Mouse (Mus musculus) mouse trophoblast stem cell (cell line): ENCODE data around the gene Ubxn7.
"Not testable (repeated sequence)": the region's sequence is repeated elsewhere in the genome, so short reads cannot be mapped to it uniquely, and the experiment has no call there.

ENCODE experiments used
- in situ Hi-C, 2 experiments: fragments of 300-500 bp; cut with MseI, MboI; formaldehyde crosslinking; loops; 2 replicates in 1 of 2; 3 replicates in 1 of 2; pipeline ENCODE4 v1.15.1; 2025

Gene Ubxn7

DNA sequence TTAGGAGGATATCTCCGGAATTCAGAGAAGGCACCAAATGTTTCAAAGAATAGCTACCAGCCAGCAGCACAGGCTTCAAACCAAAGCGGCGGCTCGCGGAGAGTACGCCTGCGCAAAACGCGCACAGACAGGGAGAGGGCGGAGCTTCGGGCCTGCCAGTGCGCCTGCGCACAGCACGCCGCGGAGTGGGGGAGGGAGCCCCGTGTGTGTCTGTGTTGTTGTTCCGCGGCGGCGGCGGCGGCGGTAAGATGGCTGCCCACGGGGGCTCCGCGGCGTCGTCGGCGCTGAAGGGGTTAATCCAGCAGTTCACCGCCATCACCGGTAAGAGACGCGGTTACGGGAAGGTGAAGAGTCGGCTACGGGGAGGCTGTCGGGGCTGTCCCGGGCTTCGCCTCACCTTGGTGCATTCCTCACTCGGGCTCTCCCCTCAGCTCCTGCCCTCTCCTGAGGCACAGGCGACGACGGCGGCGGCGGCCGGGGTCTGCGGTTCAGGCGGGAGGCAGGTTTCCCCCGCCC is at the start of gene Ubxn7:
Ubxn7 (plus strand) TSS at position 218 of the 516 bp plus-strand sequence.
- in situ Hi-C loops, result no loop called here

DNA sequence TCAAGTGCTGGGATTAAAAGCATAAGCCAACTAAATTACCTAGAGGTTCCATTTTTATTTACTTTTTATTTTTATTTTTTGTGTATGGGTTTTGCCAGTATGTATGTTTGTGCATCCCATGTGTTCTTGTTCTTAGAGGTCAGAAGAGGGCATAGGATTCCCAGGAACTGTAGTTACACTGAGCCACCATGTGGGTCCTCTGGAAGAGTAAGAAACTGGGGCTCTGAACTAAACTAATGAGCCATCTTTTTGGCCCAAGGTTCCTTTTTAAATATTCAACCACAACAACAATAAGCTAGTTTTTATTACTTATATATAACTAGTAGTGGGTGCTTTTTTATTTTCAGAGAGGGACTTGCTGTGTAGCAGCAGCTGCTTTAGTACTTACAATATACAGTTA is 49.4 kb upstream of the Ubxn7 start:
- in situ Hi-C loops, result no loop called here

- in situ Hi-C loops, result no loop called here
Measured at GRCm38 (mm10) chr16:32291821-32292220, 40.2 kb upstream of the Ubxn7 start.

GRCm38 (mm10) chr16:32299617-32300016 is 32.4 kb upstream of the Ubxn7 start:
- in situ Hi-C loops, result not testable (repeated sequence)

DNA sequence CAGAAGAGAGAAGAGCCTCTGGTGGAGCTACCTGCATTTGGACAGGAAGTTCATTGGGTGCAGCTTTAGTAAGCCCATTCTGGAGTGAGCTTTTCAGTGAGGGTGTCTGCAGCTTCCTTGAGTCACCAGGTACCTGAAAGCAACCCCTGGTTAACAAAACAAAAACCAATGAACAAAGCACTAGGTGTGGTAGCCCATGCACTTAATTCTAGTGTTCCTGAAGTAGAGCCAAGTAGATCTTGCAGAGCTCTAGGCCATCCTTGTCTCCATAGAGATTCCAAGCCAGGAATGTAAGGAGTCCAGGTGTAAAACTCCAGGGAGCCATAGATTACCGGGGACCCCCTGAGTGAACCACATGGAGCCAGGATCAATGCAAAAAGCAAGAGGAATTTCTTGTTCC is 29.0 kb upstream of the Ubxn7 start:
- in situ Hi-C loops, result no loop called here

DNA sequence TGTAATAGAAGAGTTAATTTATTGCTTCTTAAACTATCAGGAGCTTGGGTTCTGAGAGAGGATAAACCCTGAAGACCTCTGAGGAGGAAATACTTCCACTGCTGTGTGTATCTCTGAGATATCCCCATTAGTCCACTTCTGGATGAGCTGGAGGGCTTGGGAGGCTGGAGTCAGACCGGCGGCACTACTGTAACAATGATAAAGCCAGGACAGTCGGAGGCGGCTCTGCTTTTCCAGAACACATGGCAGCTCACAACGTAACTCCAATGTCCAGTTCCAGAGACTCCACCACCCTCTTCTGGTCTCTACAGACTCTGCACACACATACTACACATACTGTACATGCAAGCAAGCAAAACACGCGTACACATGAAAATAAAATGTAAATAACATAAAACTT is 28.2 kb upstream of the Ubxn7 start:
- in situ Hi-C loops, result no loop called here

DNA sequence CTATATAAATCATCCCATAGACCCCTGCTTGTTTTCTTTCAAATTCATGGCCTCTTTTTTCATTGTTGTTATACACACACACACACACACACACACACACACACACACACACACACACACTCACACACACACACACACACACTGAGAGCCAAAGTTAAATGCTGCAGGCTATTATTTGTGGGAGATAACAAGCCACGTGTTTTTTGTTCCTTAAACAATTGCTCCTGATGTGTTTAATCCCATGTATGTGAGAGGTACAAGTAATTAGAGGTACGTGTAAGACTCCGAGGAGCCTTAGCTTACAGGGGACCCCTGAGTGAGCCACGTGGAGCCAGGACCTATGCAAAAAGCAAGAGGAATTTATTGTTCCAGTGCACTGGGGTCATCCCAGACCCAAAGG is 20.1 kb upstream of the Ubxn7 start:
- in situ Hi-C loops, result no loop called here

GRCm38 (mm10) chr16:32312386-32312785 is 19.7 kb upstream of the Ubxn7 start:
- in situ Hi-C loops, result no loop called here

DNA sequence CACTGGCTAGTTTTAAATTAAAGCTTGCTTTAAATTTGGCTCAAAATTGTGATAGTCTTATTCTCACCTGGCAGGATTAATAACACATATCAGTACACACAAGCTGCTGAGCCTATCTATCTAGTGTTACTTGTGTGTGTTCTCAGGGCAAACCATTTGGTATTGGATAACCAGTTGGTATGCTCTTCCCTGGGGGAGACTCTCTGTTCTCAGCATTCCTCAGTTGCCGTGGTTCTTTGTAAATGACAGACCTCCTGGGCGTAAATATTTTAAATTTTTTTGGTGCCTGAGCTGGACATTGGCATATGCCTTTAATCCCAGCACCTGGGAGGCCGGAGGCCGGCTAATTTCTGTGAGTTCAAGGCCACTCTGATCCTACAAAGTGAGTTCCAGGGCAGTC is 19.2 kb upstream of the Ubxn7 start:
- in situ Hi-C loops, result no loop called here

GRCm38 (mm10) chr16:32316601-32317000 is 15.5 kb upstream of the Ubxn7 start:
- in situ Hi-C loops, result no loop called here

DNA sequence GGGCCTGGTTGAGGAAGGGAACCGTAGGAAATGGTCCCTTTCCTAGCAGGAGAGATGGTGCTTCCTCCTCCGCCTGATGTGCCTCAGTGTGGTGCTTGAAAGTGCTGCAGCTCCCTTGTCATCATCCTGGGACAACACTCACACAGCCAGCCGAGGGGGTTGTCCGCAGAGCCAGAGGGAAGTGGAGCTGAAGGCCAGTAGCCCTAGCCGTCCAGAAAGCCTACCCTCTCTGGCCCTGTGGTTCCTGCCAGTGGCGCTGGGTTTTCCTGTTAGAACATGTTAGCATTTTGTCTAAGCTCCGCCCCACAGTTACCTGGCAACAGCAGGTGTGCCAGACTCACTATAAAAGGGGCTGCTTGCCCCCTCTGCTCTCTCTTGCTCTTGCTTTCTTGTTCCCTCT is 8.1 kb upstream of the Ubxn7 start:
- in situ Hi-C loops, result no loop called here

- in situ Hi-C loops, result no loop called here
Measured at GRCm38 (mm10) chr16:32330876-32331670, 984 bp upstream of the Ubxn7 start.

DNA sequence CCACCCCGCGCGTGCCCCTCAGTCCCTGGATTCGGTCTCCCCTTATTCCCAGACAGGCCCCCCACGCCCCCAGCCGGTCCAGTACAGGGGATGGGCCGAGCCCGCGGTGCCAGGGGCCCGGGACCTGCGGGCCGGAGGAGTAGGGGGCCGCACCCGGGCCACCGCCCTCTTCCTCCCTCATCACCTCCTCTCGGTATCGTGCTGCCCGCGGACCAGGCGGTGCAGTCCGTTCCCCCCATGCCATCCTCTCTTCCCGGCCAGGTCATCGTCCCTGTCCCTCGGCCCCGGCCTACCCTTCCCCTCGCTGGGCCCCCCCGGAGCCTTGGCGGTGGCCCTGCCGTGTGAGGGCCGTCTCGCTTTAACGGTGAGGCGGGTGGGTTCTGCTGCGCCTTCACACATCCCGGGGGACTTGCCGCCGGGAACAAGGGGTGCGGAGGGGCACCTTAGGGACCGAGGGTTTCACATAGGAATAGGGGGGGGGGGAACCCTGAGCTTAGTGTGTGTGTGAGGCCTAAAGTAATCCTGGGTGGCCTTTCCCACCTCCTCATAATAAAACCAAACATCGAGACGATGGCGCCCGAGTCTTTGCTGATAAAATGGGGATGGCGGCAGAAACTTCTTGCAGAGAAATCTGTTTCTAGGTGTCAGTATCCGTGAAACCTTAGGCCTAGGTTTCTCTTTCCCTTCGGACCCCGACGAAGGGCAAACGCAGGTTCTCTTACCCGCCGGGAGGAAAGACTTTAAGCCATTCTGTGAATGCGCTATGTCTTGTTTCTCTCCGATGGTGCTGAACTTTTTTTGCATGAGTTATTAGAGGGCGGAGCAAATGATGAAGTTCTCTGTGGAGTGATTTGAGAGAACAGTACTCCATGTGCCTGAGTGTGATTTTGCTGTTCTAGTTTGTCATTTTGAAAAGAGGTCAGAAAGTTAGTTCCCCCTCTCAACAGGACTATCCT is 777 bp downstream of the Ubxn7 start:
- in situ Hi-C loops, result no loop called here

DNA sequence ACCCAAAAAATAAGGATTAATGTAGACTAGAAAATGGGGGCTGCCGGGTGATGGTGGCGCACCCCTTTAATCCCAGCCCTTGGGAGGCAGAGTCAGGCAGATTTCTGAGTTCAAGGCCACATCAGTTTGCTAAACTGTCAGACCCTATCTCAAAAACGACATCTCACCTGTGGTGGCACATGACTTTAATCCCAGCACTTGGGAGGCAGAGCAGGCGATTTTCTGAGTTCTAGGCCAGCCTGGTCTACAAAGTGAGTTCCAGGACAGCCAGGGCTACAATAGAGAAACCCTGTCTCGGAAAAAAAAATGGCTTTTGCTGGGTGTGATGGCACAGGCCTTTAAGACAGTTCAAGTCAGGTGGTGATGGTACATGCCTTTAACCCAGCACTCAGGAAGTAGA is 3.1 kb downstream of the Ubxn7 start:
- in situ Hi-C loops, result no loop called here

- in situ Hi-C loops, result no loop called here
Measured at GRCm38 (mm10) chr16:32336026-32336780, 4.1 kb downstream of the Ubxn7 start.

- in situ Hi-C loops, result no loop called here
Measured at GRCm38 (mm10) chr16:32337001-32337400, 4.9 kb downstream of the Ubxn7 start.

- in situ Hi-C loops, result no loop called here
Measured at GRCm38 (mm10) chr16:32340451-32340850, 8.4 kb downstream of the Ubxn7 start.

- in situ Hi-C loops, result no loop called here
Measured at GRCm38 (mm10) chr16:32345521-32345920, 13.5 kb downstream of the Ubxn7 start.

- in situ Hi-C loops, result no loop called here
Measured at GRCm38 (mm10) chr16:32350776-32351175, 18.7 kb downstream of the Ubxn7 start.

GRCm38 (mm10) chr16:32363530-32363929 is 31.5 kb downstream of the Ubxn7 start:
- in situ Hi-C loops, result no loop called here

DNA sequence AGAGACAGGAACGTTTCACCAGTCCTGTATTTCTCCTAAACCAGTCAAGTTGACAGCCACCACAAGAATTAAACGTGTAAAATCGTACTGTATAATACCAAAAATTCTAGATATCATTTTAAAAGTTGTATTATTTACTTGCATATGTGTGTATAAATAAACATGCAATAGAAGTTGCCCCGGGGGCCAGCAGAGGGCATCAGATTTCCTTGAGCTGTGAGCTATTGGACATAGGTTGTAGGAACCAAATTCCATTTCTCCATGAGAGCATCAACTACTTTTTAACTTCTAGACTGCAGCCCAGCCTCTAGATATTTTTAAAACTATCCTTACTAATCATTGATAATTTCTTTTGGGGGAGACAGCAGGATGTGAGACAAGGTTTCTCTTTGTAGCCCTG is 39.3 kb downstream of the Ubxn7 start:
- in situ Hi-C loops, result no loop called here

GRCm38 (mm10) chr16:32379575-32379974 is 47.5 kb downstream of the Ubxn7 start:
- in situ Hi-C loops, result no loop called here
